Mouse (Mus musculus) mouse trophoblast stem cell (cell line): ENCODE measurements around the gene Cradd.

ENCODE experiments used
- in situ Hi-C, 2 experiments: fragments of 300-500 bp; cut with MseI, MboI; formaldehyde crosslinking; loops; 2 replicates in 1 of 2; 3 replicates in 1 of 2; pipeline ENCODE4 v1.15.1; 2025

The Cradd gene

GRCm38 (mm10) chr10:95323393-95324277 lies at the start of gene Cradd:
Cradd (minus strand) TSS chr10:95324133.
- in situ Hi-C loops = no loop called here

DNA sequence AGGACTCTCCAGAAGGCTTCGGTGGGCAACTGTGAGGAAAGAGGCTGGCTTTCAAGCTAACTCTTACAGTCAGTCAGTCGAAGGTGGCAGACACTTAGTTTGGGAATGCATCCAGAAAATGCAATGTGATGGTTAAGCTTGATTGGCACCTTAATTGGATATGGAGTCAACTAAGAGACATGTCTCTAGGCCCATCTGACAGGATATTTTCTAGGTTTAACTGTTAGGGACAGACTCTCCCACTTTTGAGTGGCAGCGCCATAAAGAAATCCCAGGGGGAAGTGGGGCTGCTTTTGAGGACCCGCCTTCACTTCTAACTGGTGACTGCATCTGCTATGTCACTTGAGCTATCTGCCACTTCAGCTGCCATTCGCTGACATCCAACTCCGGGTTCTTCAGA lies 49.4 kb upstream of the Cradd start:
- in situ Hi-C loops = no loop called here

DNA sequence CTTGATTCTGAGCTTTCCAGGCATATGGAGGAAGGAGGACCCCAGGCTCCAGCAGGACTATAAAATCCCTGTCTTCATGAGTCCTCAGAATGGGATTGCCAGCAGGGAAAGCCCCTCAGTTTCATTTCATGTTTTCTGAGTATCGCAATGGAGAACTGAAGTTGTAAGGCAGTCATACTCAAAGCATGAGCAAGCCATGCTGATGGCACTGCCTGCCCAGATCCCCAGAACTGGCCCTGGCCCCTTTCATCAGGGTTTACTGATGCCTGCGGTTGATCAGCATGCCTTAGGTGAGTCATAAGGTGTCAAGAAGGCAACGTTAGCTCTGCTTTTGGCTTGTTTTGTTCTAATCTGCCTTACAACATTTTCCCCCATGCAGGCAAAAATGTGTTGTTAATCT lies 48.0 kb upstream of the Cradd start:
- in situ Hi-C loops = no loop called here

DNA sequence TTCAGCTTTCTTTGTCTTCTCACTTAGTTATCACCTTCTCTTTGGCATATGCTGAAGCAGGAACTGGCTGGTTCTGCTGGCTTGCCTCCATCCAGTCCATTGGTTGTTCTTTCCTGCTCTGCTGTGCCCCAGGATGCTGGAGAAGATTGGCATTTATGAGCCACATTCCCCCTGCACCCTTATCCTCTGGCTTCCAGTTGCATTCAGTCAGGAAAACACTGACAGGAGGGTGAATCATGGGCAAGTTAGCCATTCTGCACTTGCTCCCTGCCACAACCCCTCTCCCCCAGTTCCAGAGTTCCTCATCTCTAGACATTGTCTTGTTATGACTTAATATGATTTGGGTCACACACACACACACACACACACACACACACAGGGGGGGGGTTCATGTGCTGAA lies 45.3 kb upstream of the Cradd start:
- in situ Hi-C loops = no loop called here

- in situ Hi-C loops = no loop called here
These were observed 44.2 kb upstream of the Cradd start for GRCm38 (mm10) chr10:95368151-95368550.

- in situ Hi-C loops = no loop called here
These were observed 43.7 kb upstream of the Cradd start for GRCm38 (mm10) chr10:95367661-95368089.

DNA sequence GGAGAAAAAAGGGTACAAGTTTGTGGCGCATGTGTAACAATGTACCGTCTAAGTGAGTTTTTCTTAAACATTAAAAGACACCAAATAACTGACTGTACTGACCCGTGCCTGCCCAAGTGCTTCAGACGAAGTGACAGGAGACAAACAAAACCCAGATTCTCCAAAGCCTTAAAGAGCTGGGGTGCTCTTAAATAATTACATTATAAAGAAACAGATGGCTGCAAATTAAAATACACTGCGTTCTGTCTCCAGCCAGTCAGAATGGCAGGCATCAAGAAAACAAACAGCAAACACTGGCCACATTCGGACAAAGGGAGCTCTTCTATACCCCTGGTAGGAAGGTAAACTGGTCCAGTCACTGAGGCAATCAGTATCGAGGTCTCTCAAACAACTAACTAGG lies 43.3 kb upstream of the Cradd start:
- in situ Hi-C loops = no loop called here

- in situ Hi-C loops = no loop called here
These were observed 38.4 kb upstream of the Cradd start for GRCm38 (mm10) chr10:95362326-95362725.

GRCm38 (mm10) chr10:95361260-95361841 lies 37.4 kb upstream of the Cradd start:
- in situ Hi-C loops = no loop called here

DNA sequence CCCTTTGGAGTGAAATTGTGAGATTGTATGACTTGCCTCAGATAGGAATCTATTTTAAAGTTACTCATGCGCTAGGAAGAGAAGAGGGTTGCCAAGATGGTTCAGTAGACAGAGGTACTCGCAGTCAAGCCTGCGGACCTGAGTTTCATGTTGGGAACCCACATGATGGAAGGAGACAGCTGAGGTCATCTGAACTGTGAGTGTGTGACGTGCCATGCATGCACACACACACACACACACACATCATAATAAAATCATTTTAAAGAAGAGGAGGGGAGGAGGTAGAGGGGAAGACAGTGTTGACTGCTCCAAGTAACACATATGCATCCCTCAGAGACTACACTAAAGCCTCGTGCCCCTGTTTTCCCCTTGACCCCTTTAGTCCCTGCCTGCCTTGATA lies 36.1 kb upstream of the Cradd start:
- in situ Hi-C loops = no loop called here

DNA sequence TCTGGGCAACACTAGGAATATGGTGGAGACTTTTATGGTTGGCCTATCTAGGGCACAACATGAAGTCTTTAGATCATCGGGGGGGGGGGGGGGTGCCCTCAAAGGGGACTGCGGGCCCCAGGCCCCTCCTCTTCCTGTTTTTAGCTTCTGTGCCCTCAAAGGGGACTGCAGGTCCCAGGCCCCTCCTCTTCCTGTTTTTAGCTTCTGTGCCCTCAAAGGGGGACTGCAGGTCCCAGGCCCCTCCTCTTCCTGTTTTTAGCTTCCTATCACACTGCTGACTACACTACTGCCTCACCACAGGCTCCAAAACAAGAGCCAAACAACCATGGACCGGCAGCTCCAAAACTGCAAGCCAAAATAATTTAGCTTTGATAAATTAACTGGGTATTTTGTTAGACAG lies 33.8 kb upstream of the Cradd start:
- in situ Hi-C loops = no loop called here

GRCm38 (mm10) chr10:95356711-95357110 lies 32.8 kb upstream of the Cradd start:
- in situ Hi-C loops = no loop called here

GRCm38 (mm10) chr10:95355678-95356268 lies 31.8 kb upstream of the Cradd start:
- in situ Hi-C loops = no loop called here

DNA sequence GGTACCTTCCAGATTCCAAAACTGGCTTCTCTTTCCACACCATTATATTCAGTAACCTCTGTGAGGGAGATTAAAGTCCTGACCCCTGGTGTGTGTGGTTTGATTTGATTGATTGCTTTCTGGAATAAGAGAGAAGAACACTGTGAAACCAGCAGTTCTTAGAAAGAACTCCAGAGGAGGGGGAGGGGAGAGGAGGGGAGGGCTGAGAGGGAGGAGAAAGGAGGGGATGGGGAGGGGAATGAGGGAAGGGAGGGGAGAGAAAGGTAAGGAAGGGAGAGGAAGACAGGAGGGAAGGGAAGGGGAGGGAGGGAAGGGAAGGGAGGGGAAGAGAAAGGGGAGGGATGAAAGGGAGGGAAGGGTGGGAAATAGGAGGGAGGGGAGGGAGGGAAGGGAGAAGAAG lies 30.7 kb upstream of the Cradd start:
- in situ Hi-C loops = no loop called here

- in situ Hi-C loops = no loop called here
These were observed 30.1 kb upstream of the Cradd start for GRCm38 (mm10) chr10:95354047-95354446.

- in situ Hi-C loops = no loop called here
These were observed 24.5 kb upstream of the Cradd start for GRCm38 (mm10) chr10:95348457-95348856.

DNA sequence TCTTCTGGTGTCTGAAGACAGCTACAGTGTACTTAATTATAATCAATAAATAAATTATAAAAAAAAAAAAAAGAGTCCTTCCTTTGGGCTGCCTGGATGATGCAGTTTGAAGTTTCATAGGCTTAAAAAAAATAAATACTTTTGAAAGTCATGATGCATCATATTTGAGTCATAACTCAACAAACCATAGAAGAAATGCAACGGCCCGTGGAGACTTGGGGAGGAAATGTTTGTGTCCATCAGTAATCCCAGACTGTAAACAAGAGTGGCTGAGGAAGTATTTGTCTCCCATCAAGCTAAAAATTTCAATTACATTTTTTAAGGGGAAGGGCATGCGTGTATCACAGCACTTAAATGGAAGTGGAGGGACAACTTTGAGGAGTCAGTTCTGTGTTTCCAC lies 23.8 kb upstream of the Cradd start:
- in situ Hi-C loops = no loop called here

- in situ Hi-C loops = no loop called here
These were observed 19.1 kb upstream of the Cradd start for GRCm38 (mm10) chr10:95342833-95343590.

DNA sequence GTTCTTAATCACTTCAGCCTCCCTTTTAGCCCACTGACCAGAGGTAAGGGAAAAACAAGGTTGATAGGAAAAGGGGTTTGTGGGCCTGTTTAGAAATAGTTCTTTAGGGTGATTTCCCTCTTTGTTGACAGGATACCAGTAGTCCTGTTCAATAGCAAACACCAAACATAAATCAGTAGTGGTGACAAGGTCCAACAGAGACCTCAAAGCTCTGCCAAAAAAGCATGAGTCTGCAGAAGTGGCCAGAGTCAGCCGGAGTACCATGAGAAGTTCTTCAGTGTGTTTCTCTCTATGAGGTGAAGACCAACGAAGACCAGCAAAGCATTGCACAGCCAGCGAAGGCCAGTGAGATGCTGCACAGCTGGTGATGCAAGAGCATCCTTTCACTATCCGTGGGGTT lies 16.7 kb upstream of the Cradd start:
- in situ Hi-C loops = no loop called here

- in situ Hi-C loops = no loop called here
These were observed 13.7 kb upstream of the Cradd start for GRCm38 (mm10) chr10:95337589-95337988.

DNA sequence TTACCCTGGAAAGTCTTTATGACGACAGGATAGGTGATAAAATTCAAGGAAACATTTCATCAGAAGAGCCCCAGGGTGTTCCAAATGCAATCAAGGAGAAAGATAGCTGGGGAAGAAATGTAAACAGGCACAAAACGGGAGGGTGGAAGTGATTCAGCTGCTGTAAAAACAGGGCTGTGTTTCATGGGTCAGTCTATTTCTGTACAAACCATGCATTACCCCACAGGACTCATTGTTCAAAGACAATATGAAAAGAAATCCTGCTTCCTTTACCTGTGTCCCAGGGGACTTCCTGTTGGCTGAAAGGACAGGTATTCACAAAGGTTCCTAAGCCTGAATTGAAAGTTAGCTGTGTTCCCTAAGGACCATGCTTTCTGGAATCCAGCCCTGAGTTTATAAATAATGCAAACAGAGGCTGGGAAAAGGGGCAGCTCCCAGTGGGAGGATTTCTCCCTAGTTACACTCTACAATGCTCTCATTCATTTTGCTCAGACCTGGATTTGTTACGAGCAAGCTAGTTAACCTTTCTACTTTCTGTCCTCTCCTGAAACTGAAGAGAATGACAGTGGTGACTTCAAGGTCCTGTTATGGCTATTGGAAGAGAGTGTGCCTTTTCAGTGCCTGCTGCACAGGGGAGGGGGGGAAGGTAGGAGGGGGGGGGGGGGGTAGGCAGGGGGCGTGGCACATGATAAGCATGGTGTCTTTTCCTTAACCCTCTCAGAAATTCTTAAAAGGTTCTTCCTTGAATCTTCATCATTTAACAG lies 13.0 kb upstream of the Cradd start:
- in situ Hi-C loops = no loop called here
